Mouse (Mus musculus): ENCODE data around the gene Gpr171.
A peak's percentile ranks its signal among the peaks of the same experiment; 100 is the strongest.
"Not testable (repeated sequence)": the region's sequence is repeated elsewhere in the genome, so short reads cannot be mapped to it uniquely, and the experiment has no call there.

Gpr171 gene

GRCm38 (mm10) chr3:59113973-59114517 lies 12.4 kb upstream of the Gpr171 start:
- DNase-seq (ENCODE audit: low spot score in 2 of 2), result no peak

GRCm38 (mm10) chr3:59113291-59113690 lies 11.7 kb upstream of the Gpr171 start:
- not testable (repeated sequence) for DNase-seq (ENCODE audit: low spot score in 2 of 2)

- DNase-seq (ENCODE audit: low spot score in 2 of 2), result no peak
These were observed 10.3 kb upstream of the Gpr171 start for GRCm38 (mm10) chr3:59111944-59112343.

GRCm38 (mm10) chr3:59109834-59110233 lies 8.2 kb upstream of the Gpr171 start:
- not testable (repeated sequence) for DNase-seq (ENCODE audit: low spot score in 2 of 2)

- DNase-seq (ENCODE audit: low spot score in 2 of 2), result no peak
These were observed 5.8 kb upstream of the Gpr171 start for GRCm38 (mm10) chr3:59107439-59107838.

- no peak for DNase-seq (ENCODE audit: low spot score in 2 of 2)
These were observed 2.8 kb upstream of the Gpr171 start for GRCm38 (mm10) chr3:59104462-59104861.

GRCm38 (mm10) chr3:59102146-59102545 lies 525 bp upstream of the Gpr171 start:
- no peak for DNase-seq (ENCODE audit: low spot score in 2 of 2)

- DNase-seq (ENCODE audit: low spot score in 2 of 2), result no peak
These were observed 3.1 kb downstream of the Gpr171 start for GRCm38 (mm10) chr3:59098540-59098939.

GRCm38 (mm10) chr3:59097421-59097820 lies 4.2 kb downstream of the Gpr171 start:
- no peak for DNase-seq (ENCODE audit: low spot score in 2 of 2)

GRCm38 (mm10) chr3:59092702-59093101 lies 8.9 kb downstream of the Gpr171 start:
- DNase-seq (ENCODE audit: low spot score in 2 of 2), result no peak

- DNase-seq (ENCODE audit: low spot score in 2 of 2), result no peak
These were observed 20.7 kb downstream of the Gpr171 start for GRCm38 (mm10) chr3:59080919-59081318.

GRCm38 (mm10) chr3:59080293-59080916 lies 21.2 kb downstream of the Gpr171 start:
- no peak for DNase-seq (ENCODE audit: low spot score in 2 of 2)

- peak in 1 of 2 experiments; percentile 53 for DNase-seq (ENCODE audit: low spot score in 2 of 2)
These were observed 22.3 kb downstream of the Gpr171 start for GRCm38 (mm10) chr3:59079327-59079726.

GRCm38 (mm10) chr3:59078585-59078984 lies 23.0 kb downstream of the Gpr171 start:
- DNase-seq (ENCODE audit: low spot score in 2 of 2), result no peak

- no peak for DNase-seq (ENCODE audit: low spot score in 2 of 2)
These were observed 24.3 kb downstream of the Gpr171 start for GRCm38 (mm10) chr3:59077278-59077677.

GRCm38 (mm10) chr3:59069071-59069470 lies 32.5 kb downstream of the Gpr171 start:
- not testable (repeated sequence) for DNase-seq (ENCODE audit: low spot score in 2 of 2)

GRCm38 (mm10) chr3:59066558-59067294 lies 34.9 kb downstream of the Gpr171 start:
- DNase-seq (ENCODE audit: low spot score in 2 of 2), result no peak

- peak in 1 of 2 experiments; percentile 25 for DNase-seq (ENCODE audit: low spot score in 2 of 2)
These were observed 35.7 kb downstream of the Gpr171 start for GRCm38 (mm10) chr3:59065937-59066336.

- no peak for DNase-seq (ENCODE audit: low spot score in 2 of 2)
These were observed 38.2 kb downstream of the Gpr171 start for GRCm38 (mm10) chr3:59063431-59063830.

GRCm38 (mm10) chr3:59062141-59062540 lies 39.5 kb downstream of the Gpr171 start:
- no peak for DNase-seq (ENCODE audit: low spot score in 2 of 2)

GRCm38 (mm10) chr3:59060131-59060530 lies 41.5 kb downstream of the Gpr171 start:
- DNase-seq (ENCODE audit: low spot score in 2 of 2), result no peak

GRCm38 (mm10) chr3:59059022-59059541 lies 42.5 kb downstream of the Gpr171 start:
- DNase-seq (ENCODE audit: low spot score in 2 of 2), result peak; percentile 18 to 84

Data from left cerebral cortex, adult 9 months (tissue).